ENCODE assay signal across 9 mouse cellular contexts in the genomic region with DNA sequence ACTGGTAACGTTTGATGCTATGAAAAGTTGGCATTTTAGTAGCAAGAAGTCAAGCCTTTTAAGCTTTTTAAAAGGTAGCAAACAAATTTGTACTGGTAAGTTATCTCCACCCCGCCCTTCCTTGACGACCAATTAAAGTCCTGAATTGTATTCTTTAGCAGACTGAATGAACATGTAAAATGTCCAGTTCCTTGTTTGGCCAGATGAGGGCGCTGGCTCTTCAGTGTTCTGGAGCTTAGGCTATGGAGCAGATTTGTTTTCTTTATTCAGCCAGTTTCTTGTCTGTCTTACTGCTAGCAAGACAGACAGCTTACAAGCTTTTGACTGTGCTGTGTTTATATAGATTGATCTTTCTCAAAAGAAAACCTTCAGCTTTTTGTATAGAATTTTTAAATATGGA. TPM values are rescaled to one million over a fixed set of nuclear protein-coding genes. Genes with fewer than 3 reads are reported as not detected.
DNase-seq lines count a peak whose midpoint lies in the region; ATAC-seq and TF ChIP-seq lines count a peak whose summit lies in the region.
"Had no signal": no experiment of that assay in that cellular context is flagged by ENCODE, and none has a peak within 500 bp of the region (broad histone marks: within the 10 kb centered on the region; RNA-seq: fewer than 3 reads in every experiment).

No protein-coding gene starts in this region.

- no peak for TF ChIP-seq POLR2A in kidney, adult 2 months (IDR thresholded peaks at IDR 0.05; ENCODE audit: low read depth, low read length)

- H3K4me1 ChIP-seq in kidney, adult 2 months (ENCODE audit: control insufficient read depth, insufficient read depth, low read length) = peaks cover 12% of the 10 kb centered on the region; the same call in 1 of the 2 replicates
- H3K4me1 ChIP-seq in kidney, embryonic 15.5 days = peaks cover 7% of the 10 kb centered on the region; the same call in 1 of the 2 replicates

- no peak overlapping the region for H3K27ac ChIP-seq in kidney, adult 2 months (ENCODE audit: insufficient read depth, low read depth, low read length)
- no peak overlapping the region for H3K27ac ChIP-seq in kidney, embryonic 15.5 days
- no peak overlapping the region for H3K27ac ChIP-seq in layer of hippocampus, adult 2 months
- H3K27ac ChIP-seq: lung, embryonic 15.5 days had no signal

- no peaks in the 10 kb centered on the region for H3K9me3 ChIP-seq in kidney, embryonic 15.5 days (replicated peaks)
- H3K9me3 ChIP-seq: lung, embryonic 15.5 days had no signal

- H3K4me3 ChIP-seq in kidney, adult 2 months (ENCODE audit: insufficient read depth, low read depth, low read length) = no peak overlapping the region
- H3K4me3 ChIP-seq in kidney, embryonic 15.5 days (replicated peaks) = no peak overlapping the region
- H3K4me3 ChIP-seq in layer of hippocampus, adult 2 months = no peak overlapping the region
- H3K4me3 ChIP-seq: lung, embryonic 15.5 days had no signal

- no peaks in the 10 kb centered on the region for H3K27me3 ChIP-seq in kidney, adult 2 months (replicated peaks; ENCODE audit: control insufficient read depth, insufficient read depth, low read length)
- no peaks in the 10 kb centered on the region for H3K27me3 ChIP-seq in kidney, embryonic 15.5 days
- H3K27me3 ChIP-seq: lung, embryonic 15.5 days had no signal

- WGBS in kidney, adult 2 months = 46% methylated on average over 4 of the region's 4 CpGs
- WGBS in kidney, embryonic 15.5 days = 59% methylated on average over 4 of the region's 4 CpGs

- no peak overlapping the region for H3K9ac ChIP-seq in kidney, embryonic 15.5 days
- H3K9ac ChIP-seq: lung, embryonic 15.5 days had no signal

- ATAC-seq in kidney, embryonic 15.5 days (replicated peaks; ENCODE audit: low FRiP score) = no peak
- 0 out of 2 replicates have a peak, but pooled peaks have one; percentile 50 for ATAC-seq in megakaryocyte, adult 5-6 weeks (ENCODE audit: poor library complexity, severe bottlenecking)

- DNase-seq in kidney, adult 2 months = peak; percentile 70
- peak; percentile 94 for DNase-seq in NIH3T3 (ENCODE audit: low read depth)
- peak; percentile 80 for DNase-seq in cerebellum, adult 9-11 months
- peak; percentile 68 for DNase-seq in gastrocnemius, postnatal 10 days
- DNase-seq in layer of hippocampus, adult 2 months (ENCODE audit: low spot score in 2 of 2) = peak in 1 of 2 experiments; percentile 75
- DNase-seq in thymus, postnatal 36 days = peak; percentile 52 to 61

- TF ChIP-seq CTCF in kidney, adult 2 months (conservative IDR thresholded peaks at IDR 0.05; ENCODE audit: insufficient read depth, insufficient read length, low read depth, low read length) = peak; percentile 58
- TF ChIP-seq CTCF in layer of hippocampus, adult 2 months (conservative IDR thresholded peaks at IDR 0.05) = peak; percentile 93

- no peak overlapping the region for H3K4me2 ChIP-seq in kidney, embryonic 15.5 days
- H3K4me2 ChIP-seq: lung, embryonic 15.5 days had no signal

- no peaks in the 10 kb centered on the region for H3K36me3 ChIP-seq in kidney, adult 2 months (ENCODE audit: control insufficient read depth, insufficient read depth, low read length)
- H3K36me3 ChIP-seq in kidney, embryonic 15.5 days = no peaks in the 10 kb centered on the region
- H3K36me3 ChIP-seq: lung, embryonic 15.5 days had no signal

RNA-seq across cellular contexts. Expression of a gene that starts 48.5 kb away (rescaled TPM):
- 20.1 and 21.4 TPM in 2 replicates for polyA plus RNA-seq in kidney, adult 2 months (2012; rRNA removed)
- polyA plus RNA-seq in kidney, embryonic 15.5 days (2015; fragmentation: Nextera tagmentation; extraction: Ambion mirVana) = 48.4 and 50.1 TPM in 2 replicates
- total RNA-seq in gastrocnemius, postnatal 10 days (2021) = 10 to 100 TPM; 20.0 to 23.4 TPM
- 100 to 1,000 TPM; 109 to 125 TPM for total RNA-seq in layer of hippocampus, adult 2 months (2021)
- 1.8 and 2.2 TPM in 2 replicates for total RNA-seq in megakaryocyte, adult 5-6 weeks (2015)
- 2.6 and 4.8 TPM in 2 replicates for total RNA-seq in megakaryocyte, adult 5-6 weeks (2017)

Comparison
In these comparisons a context has a peak if more than half of its experiments do, and no peak if none do; other contexts are left out.
1. RNA of a gene that starts 48.5 kb away (total RNA-seq): 109 to 125 TPM in layer of hippocampus, adult 2 months; 20.0 to 23.4 TPM in gastrocnemius, postnatal 10 days and 1.8 to 4.8 TPM in megakaryocyte, adult 5-6 weeks; every median in the first group is over 4 times any median in the second.